Mouse (Mus musculus) mesoderm, embryonic 11.5 days (tissue): ENCODE measurements at regions not wholly inside any gene's neighbourhood (a gene's known extent, or its start where the extent isn't known, plus 50 kb on each side); places are given as distances from the start of the nearest gene placed in this dataset.

Experiments
- DNase-seq: peaks from one replicate; pipeline ENCODE4 v3.0.0-alpha.2; 2012; ENCODE audit warnings: low read depth, low spot score

DNA sequence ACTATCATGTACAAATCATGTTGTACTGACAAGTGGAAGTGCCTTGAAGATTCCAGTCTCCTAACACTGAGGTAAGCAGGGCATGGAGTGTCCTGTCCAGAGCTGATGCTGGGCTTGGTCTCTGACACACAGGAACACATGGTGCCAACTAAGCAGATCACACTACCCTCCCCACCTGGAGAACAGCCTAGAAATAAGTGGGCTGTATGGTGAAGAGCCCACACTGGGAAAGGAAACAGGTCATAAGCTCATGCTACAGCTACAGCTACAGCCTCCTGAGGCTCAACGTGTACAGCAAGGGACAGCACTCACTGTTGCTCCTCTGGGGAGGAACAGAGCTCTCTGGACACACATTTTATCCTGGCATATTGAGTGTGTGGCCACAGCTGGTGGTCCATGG lies 89.8 kb upstream of the Atp1a1 start:
- no peak for DNase-seq

DNA sequence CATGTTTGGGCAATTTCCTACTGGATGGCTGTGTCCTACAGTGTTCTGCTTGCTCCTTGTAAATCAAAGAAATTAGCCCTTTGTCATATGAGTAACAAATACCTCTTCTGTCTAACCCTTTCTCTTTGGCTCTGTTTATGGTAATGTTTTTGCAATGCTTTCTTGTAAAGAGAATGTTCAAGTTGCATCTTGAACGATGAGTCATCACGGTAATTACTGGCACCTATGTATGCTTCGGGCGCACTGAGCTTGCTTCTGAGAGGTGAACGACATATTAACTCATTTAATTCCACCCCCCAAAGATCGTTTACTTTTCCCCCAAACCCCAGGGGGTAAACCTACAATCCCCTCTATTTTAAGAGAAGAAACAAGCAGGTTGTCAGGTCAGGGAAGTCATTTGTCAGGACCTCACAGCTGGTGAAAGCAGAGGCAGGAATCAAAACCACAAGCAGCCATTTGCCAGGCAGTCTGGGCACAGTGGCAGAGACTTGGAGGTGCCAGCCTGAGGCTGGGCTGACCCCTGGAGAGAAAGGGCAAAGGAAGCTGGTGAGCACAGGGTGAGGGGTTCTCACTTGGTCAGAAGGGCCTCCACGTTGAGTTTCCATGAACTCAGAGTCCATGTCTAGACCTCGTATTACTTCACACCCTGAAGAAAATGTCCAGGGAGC lies 87.6 kb upstream of the Atp1a1 start:
- DNase-seq = no peak

GRCm38 (mm10) chr3:101690779-101691178 lies 86.3 kb upstream of the Atp1a1 start:
- DNase-seq = no peak

DNA sequence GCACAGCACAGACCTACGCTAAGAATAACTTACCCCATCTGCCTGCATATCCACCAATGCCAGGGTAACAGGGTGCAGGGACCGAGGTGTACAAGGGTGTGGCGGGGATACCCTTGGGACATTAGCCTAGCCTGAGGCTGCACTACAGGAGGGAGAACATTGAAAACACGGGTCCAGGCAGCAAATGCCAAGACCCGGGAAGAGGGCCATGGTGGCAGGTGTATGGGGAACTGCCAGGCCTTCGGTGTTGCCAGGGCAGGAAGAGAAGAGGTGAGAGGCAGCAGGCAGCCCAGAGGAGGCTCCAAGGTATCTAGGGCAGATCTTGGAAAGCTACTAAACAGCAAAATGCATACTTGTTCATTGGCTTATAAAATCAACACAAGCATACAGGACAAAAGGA lies 85.7 kb upstream of the Atp1a1 start:
- DNase-seq = no peak

GRCm38 (mm10) chr3:101685203-101685602 lies 80.7 kb upstream of the Atp1a1 start:
- DNase-seq = no peak

- DNase-seq = no peak
Measured at GRCm38 (mm10) chr3:101672943-101673342, 68.5 kb upstream of the Atp1a1 start.

GRCm38 (mm10) chr3:101670561-101671001 lies 66.1 kb upstream of the Atp1a1 start:
- no peak for DNase-seq

- no peak for DNase-seq
Measured at GRCm38 (mm10) chr3:101669743-101670142, 65.3 kb upstream of the Atp1a1 start.

- DNase-seq = no peak
Measured at GRCm38 (mm10) chr3:101667767-101668387, 63.4 kb upstream of the Atp1a1 start.

GRCm38 (mm10) chr3:101667186-101667585 lies 62.7 kb upstream of the Atp1a1 start:
- DNase-seq = no peak

DNA sequence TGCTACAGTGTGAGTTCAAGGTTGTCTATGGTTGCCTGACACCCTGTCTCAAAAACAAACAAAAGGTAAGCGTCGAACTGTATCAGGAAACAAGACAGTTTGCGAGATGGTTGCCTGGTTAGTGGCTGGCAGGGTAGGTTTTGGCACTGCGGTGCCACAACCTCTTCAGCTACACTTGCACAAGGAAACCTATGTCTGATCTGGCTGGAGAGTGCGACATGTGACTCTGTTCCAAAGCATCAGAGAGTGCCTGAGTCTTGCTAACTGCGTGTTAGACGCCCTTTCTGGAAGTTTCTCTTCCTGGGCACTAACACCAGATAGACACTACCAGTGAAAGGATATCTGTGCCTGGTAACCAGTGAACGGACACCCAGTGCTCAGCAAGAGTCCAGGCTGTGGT lies 62.1 kb upstream of the Atp1a1 start:
- DNase-seq = no peak

DNA sequence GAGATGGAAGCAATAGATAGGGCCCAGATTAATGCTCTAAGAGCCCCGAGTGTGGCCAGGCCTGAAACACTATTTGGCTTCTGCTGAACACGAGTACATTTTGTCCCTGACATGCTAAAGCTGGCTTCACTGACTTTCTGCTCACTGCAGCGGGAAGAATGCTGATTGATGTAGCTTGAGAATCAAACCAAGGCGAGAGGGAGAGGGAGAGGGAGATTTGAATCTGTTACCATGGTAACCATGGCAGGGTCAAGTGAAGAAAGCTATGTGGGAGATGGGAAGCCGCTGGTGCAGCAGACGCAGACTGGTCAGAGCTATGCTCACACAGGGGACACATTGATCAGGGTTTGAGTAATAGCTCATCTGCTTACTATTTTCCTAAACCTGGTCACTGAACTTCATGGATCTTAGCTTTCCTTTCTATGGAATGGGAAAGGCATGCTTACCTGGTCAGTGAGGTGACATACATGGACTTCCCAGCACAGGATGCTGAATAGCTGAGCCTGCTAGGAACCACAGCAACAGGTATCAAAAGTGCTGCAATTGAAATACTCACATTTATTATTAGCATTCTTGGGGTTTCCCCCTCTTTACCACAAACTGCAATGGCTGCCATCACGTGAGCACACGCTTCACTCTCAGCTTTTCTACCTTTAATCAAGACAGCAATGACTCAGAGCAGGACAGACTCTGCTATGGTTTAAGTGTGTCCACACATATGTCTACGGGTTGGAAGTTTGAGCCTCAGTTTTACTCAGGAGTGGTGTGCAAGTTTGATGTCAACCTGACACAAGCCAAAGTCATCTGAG lies 56.9 kb upstream of the Atp1a1 start:
- peak; percentile 88 for DNase-seq

GRCm38 (mm10) chr3:101660635-101661034 lies 56.2 kb upstream of the Atp1a1 start:
- DNase-seq = no peak

GRCm38 (mm10) chr3:101660176-101660575 lies 55.7 kb upstream of the Atp1a1 start:
- DNase-seq = no peak

DNA sequence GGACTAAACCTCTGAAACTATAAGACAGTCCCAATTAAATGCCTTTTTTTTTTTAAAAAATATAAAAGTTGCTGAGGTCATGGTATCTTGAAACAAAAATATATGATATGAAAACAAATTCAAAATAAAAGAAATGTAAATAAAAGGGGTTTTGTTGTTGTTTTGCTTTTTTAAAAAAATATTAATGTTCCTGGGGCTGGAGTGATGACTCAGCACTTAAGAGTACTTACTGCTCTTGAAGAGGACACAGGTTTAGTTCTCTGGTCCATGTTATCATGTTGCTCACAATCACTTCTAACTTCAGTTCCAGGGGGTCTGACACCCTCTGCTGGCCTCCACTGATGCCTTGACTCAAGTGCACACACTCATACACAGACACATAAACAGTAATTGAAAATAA lies 53.5 kb upstream of the Atp1a1 start:
- DNase-seq = no peak

- no peak for DNase-seq
Measured at GRCm38 (mm10) chr3:101654720-101655119, 50.2 kb upstream of the Atp1a1 start.
